Mouse (Mus musculus): ENCODE measurements around the gene Dbr1. TPM values are rescaled to one million over a fixed set of nuclear protein-coding genes. Genes with fewer than 3 reads are reported as not detected.

Gene Dbr1
- polyA plus RNA-seq (2015; fragmentation: Nextera tagmentation; extraction: Ambion mirVana): 16.0 and 16.3 TPM in 2 replicates

GRCm38 (mm10) chr9:99575677-99576480 lies at the start of gene Dbr1:
Gene Dbr1 (plus strand): TSS chr9:99575799.
- peak; percentile 91 for ATAC-seq (ENCODE audit: insufficient read depth)
- H3K9ac ChIP-seq: peak within 1 kb of the TSS; percentile 90

GRCm38 (mm10) chr9:99531865-99532264 lies 43.7 kb upstream of the Dbr1 start:
- no peak overlapping the region for H3K4me2 ChIP-seq
- H3K4me3 ChIP-seq (replicated peaks): no peak overlapping the region
- no peak overlapping the region for H3K27ac ChIP-seq (replicated peaks)
- WGBS (ENCODE audit: insufficient replicate concordance): 54% methylated on average over 1 of the region's 1 CpGs
- H3K9me3 ChIP-seq (replicated peaks): no peaks in the 10 kb centered on the region
- peaks cover 50% of the 10 kb centered on the region for H3K36me3 ChIP-seq (replicated peaks)
- H3K4me1 ChIP-seq (replicated peaks): no peaks in the 10 kb centered on the region
- H3K9ac ChIP-seq: no peak overlapping the region
- no peak for ATAC-seq (ENCODE audit: insufficient read depth)
- no peaks in the 10 kb centered on the region for H3K27me3 ChIP-seq

More at GRCm38 (mm10) chr9:99575677-99576480, at the start of gene Dbr1:
- Histone ChIP-seq H3K27ac (replicated peaks) (peak within 1 kb of the TSS; percentile 88), H3K36me3 (replicated peaks) (peaks cover 21% of the 10 kb centered on the region), H3K4me2 (peak within 1 kb of the TSS; percentile 71), H3K4me1 (replicated peaks) (peaks cover 25% of the 10 kb centered on the region), H3K9me3 (replicated peaks) (no peaks in the 10 kb centered on the region), H3K27me3 (no peaks in the 10 kb centered on the region), H3K4me3 (replicated peaks) (peak within 1 kb of the TSS; percentile 94)
- under 1% methylated on average over 57 of the region's 57 CpGs for WGBS (ENCODE audit: insufficient replicate concordance)

GRCm38 (mm10) chr9:99546259-99546658 lies 29.3 kb upstream of the Dbr1 start:
- no peak for ATAC-seq (ENCODE audit: insufficient read depth)
- H3K9ac ChIP-seq: no peak overlapping the region
- no peaks in the 10 kb centered on the region for H3K36me3 ChIP-seq (replicated peaks)
- no peak overlapping the region for H3K4me2 ChIP-seq
- 60% methylated on average over 1 of the region's 1 CpGs for WGBS (ENCODE audit: insufficient replicate concordance)
- H3K9me3 ChIP-seq (replicated peaks): no peaks in the 10 kb centered on the region
- H3K27ac ChIP-seq (replicated peaks): no peak overlapping the region
- no peaks in the 10 kb centered on the region for H3K27me3 ChIP-seq
- 0 out of 2 replicates have a peak, but pooled peaks cover 2% of the 10 kb centered on the region for H3K4me1 ChIP-seq (replicated peaks)
- no peak overlapping the region for H3K4me3 ChIP-seq (replicated peaks)

- Histone ChIP-seq H3K4me3 (replicated peaks) (no peak overlapping the region), H3K4me2 (no peak overlapping the region), H3K9ac (no peak overlapping the region), H3K27me3 (no peaks in the 10 kb centered on the region), H3K36me3 (replicated peaks) (no peaks in the 10 kb centered on the region), H3K9me3 (replicated peaks) (no peaks in the 10 kb centered on the region), H3K27ac (replicated peaks) (no peak overlapping the region), H3K4me1 (replicated peaks) (peaks cover 27% of the 10 kb centered on the region)
- 58% methylated on average over 2 of the region's 2 CpGs for WGBS (ENCODE audit: insufficient replicate concordance)
- no peak for ATAC-seq (ENCODE audit: insufficient read depth)
These were observed 23.5 kb upstream of the Dbr1 start for GRCm38 (mm10) chr9:99552068-99552467.

- no peak for ATAC-seq (ENCODE audit: insufficient read depth)
- WGBS (ENCODE audit: insufficient replicate concordance): 61% methylated on average over 2 of the region's 2 CpGs
- Histone ChIP-seq H3K27me3 (no peaks in the 10 kb centered on the region), H3K4me1 (replicated peaks) (peaks cover 36% of the 10 kb centered on the region), H3K9me3 (replicated peaks) (no peaks in the 10 kb centered on the region), H3K36me3 (replicated peaks) (no peaks in the 10 kb centered on the region), H3K4me3 (replicated peaks) (no peak overlapping the region), H3K27ac (replicated peaks) (no peak overlapping the region), H3K4me2 (no peak overlapping the region), H3K9ac (no peak overlapping the region)
These were observed 22.6 kb upstream of the Dbr1 start for GRCm38 (mm10) chr9:99553049-99553448.

- H3K27ac ChIP-seq (replicated peaks): no peak overlapping the region; the same call in 1 of the 2 replicates
- no peak for ATAC-seq (ENCODE audit: insufficient read depth)
These were observed 21.5 kb upstream of the Dbr1 start for GRCm38 (mm10) chr9:99554052-99554451.

GRCm38 (mm10) chr9:99555253-99555652 lies 20.3 kb upstream of the Dbr1 start:
- Histone ChIP-seq H3K27me3 (no peaks in the 10 kb centered on the region), H3K4me3 (replicated peaks) (no peak overlapping the region), H3K4me2 (no peak overlapping the region), H3K27ac (replicated peaks) (no peak overlapping the region), H3K4me1 (replicated peaks) (peaks cover 49% of the 10 kb centered on the region), H3K9ac (no peak overlapping the region), H3K9me3 (replicated peaks) (no peaks in the 10 kb centered on the region), H3K36me3 (replicated peaks) (no peaks in the 10 kb centered on the region)
- ATAC-seq (ENCODE audit: insufficient read depth): no peak
- 31% methylated on average over 3 of the region's 3 CpGs for WGBS (ENCODE audit: insufficient replicate concordance)

More at GRCm38 (mm10) chr9:99554052-99554451, 21.5 kb upstream of the Dbr1 start:
- no peaks in the 10 kb centered on the region for H3K9me3 ChIP-seq (replicated peaks)
- no peak overlapping the region for H3K4me2 ChIP-seq
- no peaks in the 10 kb centered on the region for H3K27me3 ChIP-seq
- H3K4me1 ChIP-seq (replicated peaks): peaks cover 43% of the 10 kb centered on the region
- H3K36me3 ChIP-seq (replicated peaks): no peaks in the 10 kb centered on the region
- H3K9ac ChIP-seq: no peak overlapping the region
- H3K4me3 ChIP-seq (replicated peaks): no peak overlapping the region

GRCm38 (mm10) chr9:99557580-99558300 lies 17.9 kb upstream of the Dbr1 start:
- Histone ChIP-seq H3K27ac (replicated peaks) (no peak overlapping the region), H3K27me3 (no peaks in the 10 kb centered on the region), H3K4me1 (replicated peaks) (peaks cover 46% of the 10 kb centered on the region), H3K4me2 (no peak overlapping the region; the same call in 1 of the 2 replicates), H3K4me3 (replicated peaks) (no peak overlapping the region), H3K9me3 (replicated peaks) (no peaks in the 10 kb centered on the region), H3K36me3 (replicated peaks) (no peaks in the 10 kb centered on the region), H3K9ac (no peak overlapping the region)
- ATAC-seq (ENCODE audit: insufficient read depth): peak; percentile 57; the same call in 1 of the 2 replicates
- 19% methylated on average over 8 of the region's 8 CpGs for WGBS (ENCODE audit: insufficient replicate concordance)

- WGBS (ENCODE audit: insufficient replicate concordance): 30% methylated on average over 7 of the region's 7 CpGs
- H3K4me3 ChIP-seq (replicated peaks): no peak overlapping the region
- H3K4me1 ChIP-seq (replicated peaks): peaks cover 55% of the 10 kb centered on the region
These were observed 16.6 kb upstream of the Dbr1 start for GRCm38 (mm10) chr9:99558824-99559556.

GRCm38 (mm10) chr9:99559557-99559904 lies 16.1 kb upstream of the Dbr1 start:
- H3K27me3 ChIP-seq: no peaks in the 10 kb centered on the region
- peak overlapping the region; percentile 30; the same call in 1 of the 2 replicates for H3K4me2 ChIP-seq
- no peak overlapping the region for H3K9ac ChIP-seq
- peaks cover 54% of the 10 kb centered on the region for H3K4me1 ChIP-seq (replicated peaks)
- no peak for ATAC-seq (ENCODE audit: insufficient read depth)
- H3K27ac ChIP-seq (replicated peaks): 0 out of 2 replicates have a peak overlapping the region, but pooled peaks have one; percentile 48
- H3K36me3 ChIP-seq (replicated peaks): no peaks in the 10 kb centered on the region
- H3K4me3 ChIP-seq (replicated peaks): no peak overlapping the region
- H3K9me3 ChIP-seq (replicated peaks): no peaks in the 10 kb centered on the region

More at GRCm38 (mm10) chr9:99558824-99559556, 16.6 kb upstream of the Dbr1 start:
- 0 out of 2 replicates have a peak overlapping the region, but pooled peaks have one; percentile 30 for H3K4me2 ChIP-seq
- H3K27me3 ChIP-seq: no peaks in the 10 kb centered on the region
- H3K27ac ChIP-seq (replicated peaks): no peak overlapping the region
- H3K9me3 ChIP-seq (replicated peaks): no peaks in the 10 kb centered on the region
- no peak for ATAC-seq (ENCODE audit: insufficient read depth)
- H3K9ac ChIP-seq: no peak overlapping the region
- no peaks in the 10 kb centered on the region for H3K36me3 ChIP-seq (replicated peaks)

GRCm38 (mm10) chr9:99560389-99560788 lies 15.2 kb upstream of the Dbr1 start:
- H3K27me3 ChIP-seq: no peaks in the 10 kb centered on the region
- H3K36me3 ChIP-seq (replicated peaks): no peaks in the 10 kb centered on the region
- no peak overlapping the region for H3K9ac ChIP-seq
- ATAC-seq (ENCODE audit: insufficient read depth): no peak
- WGBS (ENCODE audit: insufficient replicate concordance): 77% methylated on average over 3 of the region's 3 CpGs
- H3K9me3 ChIP-seq (replicated peaks): no peaks in the 10 kb centered on the region
- H3K4me2 ChIP-seq: peak overlapping the region; percentile 16; the same call in 1 of the 2 replicates
- no peak overlapping the region for H3K4me3 ChIP-seq (replicated peaks)
- peaks cover 53% of the 10 kb centered on the region for H3K4me1 ChIP-seq (replicated peaks)
- no peak overlapping the region for H3K27ac ChIP-seq (replicated peaks)

Data from liver, embryonic 15.5 days (tissue).